Comparison of ENCODE assay signal across 8 mouse cellular contexts in the genomic region with DNA sequence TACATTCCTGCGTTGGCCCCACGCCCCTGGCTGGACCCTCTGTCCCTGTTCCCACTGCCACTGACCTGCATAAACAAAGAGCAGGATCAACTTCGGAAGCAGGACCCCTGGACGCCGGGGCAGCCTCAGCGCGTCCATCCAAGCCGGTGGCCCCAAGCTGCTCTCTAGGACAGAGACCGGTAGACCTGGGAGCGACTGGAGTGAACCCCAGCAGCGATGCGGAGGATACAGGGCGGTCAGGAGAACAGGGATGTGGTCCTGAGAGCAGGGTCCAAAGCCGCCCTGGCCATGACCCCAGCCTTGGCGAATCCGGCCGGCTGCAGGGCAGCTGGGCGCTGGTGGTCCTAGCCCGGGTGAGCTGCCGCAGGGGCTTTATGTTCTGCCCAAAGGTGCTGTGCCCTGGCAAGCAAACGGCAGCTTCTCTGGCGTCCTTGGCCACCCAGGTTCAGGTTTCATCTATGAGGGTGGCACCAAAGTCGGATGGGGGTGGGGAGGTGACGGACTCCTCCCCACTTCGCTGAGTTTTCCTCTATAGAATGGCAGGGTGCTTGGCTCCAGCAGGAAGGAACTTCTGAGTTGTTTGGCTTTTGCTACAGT. TPM values are rescaled to one million over a fixed set of nuclear protein-coding genes. Genes with fewer than 3 reads are reported as not detected.
DNase-seq lines count a peak whose midpoint lies in the region; ATAC-seq lines count a peak whose summit lies in the region.

No protein-coding gene starts in this region.

- H3K4me1 ChIP-seq in megakaryocyte, embryonic 14.5 days = no peaks in the 10 kb centered on the region
- peaks cover 18% of the 10 kb centered on the region for H3K4me1 ChIP-seq in forebrain, embryonic 10.5 days
- peaks cover 16% of the 10 kb centered on the region for H3K4me1 ChIP-seq in hindbrain, embryonic 10.5 days (replicated peaks)
- 0 out of 2 replicates have a peak, but pooled peaks cover 2% of the 10 kb centered on the region for H3K4me1 ChIP-seq in limb, embryonic 15.5 days
- H3K4me1 ChIP-seq in midbrain, embryonic 15.5 days = peaks cover 6% of the 10 kb centered on the region

- H3K9me3 ChIP-seq in megakaryocyte, embryonic 14.5 days = peaks cover 6% of the 10 kb centered on the region; the same call in 1 of the 2 replicates
- no peaks in the 10 kb centered on the region for H3K9me3 ChIP-seq in forebrain, embryonic 10.5 days
- no peaks in the 10 kb centered on the region for H3K9me3 ChIP-seq in hindbrain, embryonic 10.5 days
- no peaks in the 10 kb centered on the region for H3K9me3 ChIP-seq in limb, embryonic 15.5 days
- H3K9me3 ChIP-seq in midbrain, embryonic 15.5 days = no peaks in the 10 kb centered on the region

- no peak overlapping the region for H3K9ac ChIP-seq in limb, embryonic 15.5 days
- H3K9ac ChIP-seq in midbrain, embryonic 15.5 days = peak overlapping the region; percentile 33; the same call in 1 of the 2 replicates

- WGBS in forebrain, embryonic 10.5 days = under 1% methylated on average over 25 of the region's 25 CpGs
- under 1% methylated on average over 25 of the region's 25 CpGs for WGBS in hindbrain, embryonic 10.5 days
- 3% methylated on average over 25 of the region's 25 CpGs for WGBS in limb, embryonic 15.5 days
- 2% methylated on average over 25 of the region's 25 CpGs for WGBS in midbrain, embryonic 15.5 days

- H3K27ac ChIP-seq in forebrain, embryonic 10.5 days = peak overlapping the region; percentile 87
- H3K27ac ChIP-seq in hindbrain, embryonic 10.5 days = peak overlapping the region; percentile 90
- no peak overlapping the region for H3K27ac ChIP-seq in limb, embryonic 15.5 days
- H3K27ac ChIP-seq in midbrain, embryonic 15.5 days = no peak overlapping the region

- H3K4me2 ChIP-seq in limb, embryonic 15.5 days = peak overlapping the region; percentile 56
- peak overlapping the region; percentile 53 for H3K4me2 ChIP-seq in midbrain, embryonic 15.5 days

- no peaks in the 10 kb centered on the region for H3K36me3 ChIP-seq in megakaryocyte, embryonic 14.5 days (replicated peaks; ENCODE audit: low read length)
- H3K36me3 ChIP-seq in forebrain, embryonic 10.5 days (replicated peaks) = no peaks in the 10 kb centered on the region
- H3K36me3 ChIP-seq in hindbrain, embryonic 10.5 days = no peaks in the 10 kb centered on the region
- H3K36me3 ChIP-seq in limb, embryonic 15.5 days = no peaks in the 10 kb centered on the region
- H3K36me3 ChIP-seq in midbrain, embryonic 15.5 days (replicated peaks) = no peaks in the 10 kb centered on the region

- ATAC-seq in megakaryocyte, adult 5-6 weeks (ENCODE audit: poor library complexity, severe bottlenecking) = no peak
- ATAC-seq in limb, embryonic 15.5 days (ENCODE audit: insufficient number of reproducible peaks, low FRiP score, low TSS enrichment, low read depth) = no peak
- ATAC-seq in midbrain, embryonic 15.5 days (replicated peaks) = peak; percentile 65

- peaks cover 4% of the 10 kb centered on the region for H3K27me3 ChIP-seq in megakaryocyte, embryonic 14.5 days (replicated peaks)
- no peaks in the 10 kb centered on the region for H3K27me3 ChIP-seq in forebrain, embryonic 10.5 days (ENCODE audit: poor library complexity, severe bottlenecking)
- no peaks in the 10 kb centered on the region for H3K27me3 ChIP-seq in hindbrain, embryonic 10.5 days (ENCODE audit: insufficient read depth, poor library complexity, severe bottlenecking)
- H3K27me3 ChIP-seq in limb, embryonic 15.5 days = no peaks in the 10 kb centered on the region
- no peaks in the 10 kb centered on the region for H3K27me3 ChIP-seq in midbrain, embryonic 15.5 days (replicated peaks)

- DNase-seq in forebrain, embryonic 10.5 days (ENCODE audit: extremely low spot score, low spot score) = peak; percentile 60
- DNase-seq in hindbrain, embryonic 10.5 days (ENCODE audit: low spot score) = peak; percentile 62
- DNase-seq in thymus, postnatal 25 days = no peak
- DNase-seq in right cerebral cortex, postnatal 36 days (ENCODE audit: low spot score in 2 of 2) = no peak

- H3K4me3 ChIP-seq in megakaryocyte, embryonic 14.5 days (replicated peaks) = peak overlapping the region; percentile 85
- peak overlapping the region; percentile 60 for H3K4me3 ChIP-seq in forebrain, embryonic 10.5 days
- peak overlapping the region; percentile 62 for H3K4me3 ChIP-seq in hindbrain, embryonic 10.5 days
- peak overlapping the region; percentile 36 for H3K4me3 ChIP-seq in limb, embryonic 15.5 days
- H3K4me3 ChIP-seq in midbrain, embryonic 15.5 days = peak overlapping the region; percentile 34

RNA-seq across cellular contexts. Expression of a gene that starts 3.1 kb away (rescaled TPM):
- not detected in 2 replicates for polyA plus RNA-seq in megakaryocyte, embryonic 14.5 days (2012; ENCODE audit: insufficient read depth, low replicate concordance)
- not detected in 2 replicates for total RNA-seq in megakaryocyte, adult 5-6 weeks (2015)
- not detected in 2 replicates for total RNA-seq in megakaryocyte, adult 5-6 weeks (2017)
- polyA plus RNA-seq in forebrain, embryonic 10.5 days (2016; fragmentation: Nextera tagmentation; extraction: Ambion mirVana) = 3.6 and 4.1 TPM in 2 replicates
- 3.0 and 4.8 TPM in 2 replicates for polyA plus RNA-seq in hindbrain, embryonic 10.5 days (2016; fragmentation: Nextera tagmentation; extraction: Ambion mirVana)
- 3.7 and 3.9 TPM in 2 replicates for polyA plus RNA-seq in limb, embryonic 15.5 days (2015; fragmentation: Nextera tagmentation; extraction: Ambion mirVana)
- 2.4 and 2.7 TPM in 2 replicates for polyA plus RNA-seq in midbrain, embryonic 15.5 days (2015; fragmentation: Nextera tagmentation; extraction: Ambion mirVana)

Comparison
In these comparisons a context has a peak if more than half of its experiments do, and no peak if none do; other contexts are left out.
1. H3K4me3 ChIP-seq: peak in every context shown above with its lines; median percentile 85 in megakaryocyte, embryonic 14.5 days; 62 in hindbrain, embryonic 10.5 days; 60 in forebrain, embryonic 10.5 days; 36 in limb, embryonic 15.5 days; 34 in midbrain, embryonic 15.5 days.
2. DNase-seq: peak in forebrain, embryonic 10.5 days (single experiment) and hindbrain, embryonic 10.5 days (single experiment); none in thymus, postnatal 25 days (single experiment) and right cerebral cortex, postnatal 36 days (0 of 2).
3. H3K27ac ChIP-seq: peak in forebrain, embryonic 10.5 days (single experiment) and hindbrain, embryonic 10.5 days (single experiment); none in limb, embryonic 15.5 days (single experiment) and midbrain, embryonic 15.5 days (single experiment).